Mouse (Mus musculus) small intestine, adult 2 months (tissue): ENCODE measurements around the gene Gm20521. TPM values are rescaled to one million over a fixed set of nuclear protein-coding genes. Genes with fewer than 3 reads are reported as not detected.
A peak's percentile ranks its signal among the peaks of the same experiment; 100 is the strongest.

ENCODE experiments used
- H3K27ac ChIP-seq: fragments of 200-500 bp; 2 replicates; pipeline ENCODE4 v1.5.1; 2012; ENCODE audit warnings: low read depth, low read length, control low read depth, inconsistent platforms; ENCODE audit not compliant: insufficient read depth
- H3K27me3 ChIP-seq: fragments of 200-500 bp; 2 replicates; pipeline ENCODE4 v1.6.1; 2012; ENCODE audit warnings: mild to moderate bottlenecking, moderate library complexity, low read length, inconsistent platforms; ENCODE audit not compliant: control insufficient read depth, insufficient read depth
- H3K36me3 ChIP-seq: fragments of 200-500 bp; 2 replicates; pipeline ENCODE4 v1.6.1; 2012; ENCODE audit warnings: mild to moderate bottlenecking, low read length, control low read depth, inconsistent platforms; ENCODE audit not compliant: control insufficient read depth, insufficient read depth
- H3K4me1 ChIP-seq: fragments of 200-500 bp; 2 replicates; pipeline ENCODE4 v1.6.1; 2012; ENCODE audit warnings: low read length, inconsistent platforms, mixed read lengths; ENCODE audit not compliant: control insufficient read depth, insufficient read depth, insufficient read length
- H3K4me3 ChIP-seq: fragments of 200-500 bp; 2 replicates; pipeline ENCODE4 v1.5.1; 2012; ENCODE audit warnings: low read depth, mild to moderate bottlenecking, control low read depth, inconsistent platforms, low read length, moderate library complexity
- CTCF ChIP-seq: fragments of 200-500 bp; IDR thresholded peaks from 2 replicates; pipeline ENCODE4 v1.5.1; 2012; ENCODE audit warnings: low read depth, mild to moderate bottlenecking, control low read depth, inconsistent platforms, low read length, moderate library complexity, mixed read lengths; ENCODE audit not compliant: insufficient replicate concordance, insufficient read length; ENCODE audit errors: extremely low read depth
- POLR2A ChIP-seq: fragments of 200-500 bp; IDR thresholded peaks from 2 replicates; pipeline ENCODE4 v1.6.1; 2012; ENCODE audit warnings: low read depth, mild to moderate bottlenecking, control low read depth, inconsistent platforms, low read length, moderate library complexity
- WGBS: fragments of 180-500 bp; shearing (Covaris S2); methylation state at CpG from one replicate; pipeline ENCODE4 v1.1.7; 2018; 5-methylcytosine and 5-hydroxymethylcytosine counted together
- polyA plus RNA-seq: library from polyadenylated mRNA; depleted of rRNA; stranded (reverse); fragments of >200 nt; gene quantifications from 2 replicates; pipeline ENCODE4 v1.2.3, GENCODE M21; 2012

Gene Gm20521
- polyA plus RNA-seq, 1 experiment: 12.4 TPM

- Histone ChIP-seq H3K4me3 (peak overlapping the region; percentile 83), H3K4me1 (no peaks in the 10 kb centered on the region), H3K27ac (peak overlapping the region; percentile 40; the same call in 1 of the 2 replicates), H3K36me3 (no peaks in the 10 kb centered on the region), H3K27me3 (no peaks in the 10 kb centered on the region)
- 1% methylated on average over 56 of the region's 56 CpGs for WGBS
- TF ChIP-seq POLR2A (0 out of 2 replicates have a peak, but pooled peaks have one; percentile 9), CTCF (no peak)
Observed at GRCm38 (mm10) chr14:54863501-54864312, 19.5 kb upstream of the Gm20521 start.

GRCm38 (mm10) chr14:54864313-54865036 is 18.8 kb upstream of the Gm20521 start:
- Histone ChIP-seq H3K27ac (peak overlapping the region; percentile 40; the same call in 1 of the 2 replicates), H3K27me3 (no peaks in the 10 kb centered on the region)
- 8% methylated on average over 21 of the region's 21 CpGs for WGBS

DNA sequence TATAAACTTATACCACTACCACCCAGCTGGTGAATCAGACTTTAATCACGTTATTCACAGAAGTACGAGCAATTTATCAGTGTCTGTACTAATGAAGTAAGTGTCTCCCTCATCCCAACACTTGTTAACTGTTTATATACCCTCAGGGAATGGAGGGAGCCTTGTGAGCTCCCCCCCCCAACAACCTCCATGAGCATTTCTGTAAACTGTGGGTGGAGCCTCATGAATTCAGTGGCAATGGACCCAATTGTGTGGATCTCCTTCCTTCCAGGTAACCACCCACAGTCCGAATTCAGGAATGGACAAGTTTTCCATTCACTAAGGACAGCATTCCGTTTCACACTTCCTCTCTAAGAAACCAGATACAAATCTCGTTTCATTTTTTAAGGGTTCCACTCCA is 17.6 kb upstream of the Gm20521 start:
- Histone ChIP-seq H3K27ac (no peak overlapping the region), H3K4me3 (no peak overlapping the region), H3K4me1 (no peaks in the 10 kb centered on the region), H3K27me3 (no peaks in the 10 kb centered on the region), H3K36me3 (no peaks in the 10 kb centered on the region)
- TF ChIP-seq CTCF (no peak), POLR2A (no peak)
- 60% methylated on average over 5 of the region's 5 CpGs for WGBS

More at GRCm38 (mm10) chr14:54864313-54865036, 18.8 kb upstream of the Gm20521 start:
- TF ChIP-seq POLR2A (no peak), CTCF (no peak)
- H3K36me3 ChIP-seq: no peaks in the 10 kb centered on the region
- no peaks in the 10 kb centered on the region for H3K4me1 ChIP-seq
- peak overlapping the region; percentile 83 for H3K4me3 ChIP-seq

DNA sequence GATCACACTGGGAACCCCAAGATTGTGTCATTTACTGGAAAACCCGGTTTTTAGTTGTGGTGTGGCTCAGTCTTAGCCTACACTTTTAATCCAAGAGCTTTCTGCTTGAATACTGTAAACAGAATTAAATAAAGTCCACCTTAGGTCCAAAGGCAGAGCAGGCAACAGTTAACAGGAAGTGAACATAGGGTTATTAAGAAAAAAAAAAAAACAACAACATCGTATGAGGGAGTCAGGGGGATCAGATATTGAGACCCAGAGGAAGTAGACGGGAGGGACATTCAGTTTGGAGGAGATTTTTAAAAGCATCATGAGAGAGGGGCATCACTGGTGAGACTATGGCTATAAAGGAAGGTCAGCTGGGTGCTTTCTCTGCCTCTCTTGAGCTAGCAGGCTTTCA is 17.0 kb upstream of the Gm20521 start:
- no peak overlapping the region for H3K27ac ChIP-seq
- WGBS: 38% methylated on average over 3 of the region's 3 CpGs
- no peak for TF ChIP-seq POLR2A
- TF ChIP-seq CTCF: no peak
- H3K27me3 ChIP-seq: no peaks in the 10 kb centered on the region
- H3K36me3 ChIP-seq: no peaks in the 10 kb centered on the region
- H3K4me1 ChIP-seq: no peaks in the 10 kb centered on the region
- H3K4me3 ChIP-seq: no peak overlapping the region

DNA sequence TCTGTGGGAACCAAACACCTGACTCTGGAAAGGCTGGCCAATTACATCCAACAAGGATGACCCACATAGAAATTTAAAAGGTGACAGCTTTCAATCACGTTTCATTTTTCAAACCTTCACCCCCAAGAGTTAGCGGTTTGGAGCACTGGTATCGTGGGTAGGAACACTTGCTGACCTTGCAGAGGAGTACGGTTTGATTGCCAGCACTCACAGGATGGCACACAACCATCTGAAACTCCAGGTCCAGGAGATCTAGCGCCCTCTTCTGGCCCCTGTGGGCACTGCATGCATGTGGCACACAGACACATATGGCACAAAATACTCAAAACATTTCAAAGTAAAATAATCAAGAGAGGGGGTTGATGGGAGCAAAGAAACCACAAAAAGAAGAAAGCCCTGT is 16.3 kb upstream of the Gm20521 start:
- H3K27me3 ChIP-seq: no peaks in the 10 kb centered on the region
- TF ChIP-seq CTCF (peak; percentile 66; the same call in 1 of the 2 replicates), POLR2A (no peak)
- no peaks in the 10 kb centered on the region for H3K4me1 ChIP-seq
- no peaks in the 10 kb centered on the region for H3K36me3 ChIP-seq
- 61% methylated on average over 5 of the region's 5 CpGs for WGBS
- H3K27ac ChIP-seq: no peak overlapping the region
- H3K4me3 ChIP-seq: no peak overlapping the region

DNA sequence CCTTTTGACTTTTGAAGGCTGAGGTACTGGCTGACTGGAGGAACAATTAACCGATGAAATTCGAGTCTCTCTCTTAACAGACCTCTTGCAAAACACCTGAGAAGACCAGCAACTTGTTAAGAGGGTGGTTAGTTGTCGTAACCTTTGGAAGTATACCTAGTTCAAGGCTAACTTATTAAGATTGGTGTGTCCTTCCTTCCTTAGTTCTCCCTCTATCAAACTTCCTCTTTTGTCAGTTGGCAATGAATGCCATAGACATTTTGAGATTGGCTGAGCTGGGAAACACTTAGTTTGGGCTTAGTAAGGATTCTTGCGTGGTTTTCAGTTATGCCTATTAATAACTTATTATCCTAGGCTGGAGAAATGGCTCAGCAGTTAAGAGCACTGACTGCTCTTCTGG is 15.2 kb upstream of the Gm20521 start:
- WGBS: 92% methylated on average over 4 of the region's 4 CpGs
- TF ChIP-seq POLR2A (no peak), CTCF (no peak)

DNA sequence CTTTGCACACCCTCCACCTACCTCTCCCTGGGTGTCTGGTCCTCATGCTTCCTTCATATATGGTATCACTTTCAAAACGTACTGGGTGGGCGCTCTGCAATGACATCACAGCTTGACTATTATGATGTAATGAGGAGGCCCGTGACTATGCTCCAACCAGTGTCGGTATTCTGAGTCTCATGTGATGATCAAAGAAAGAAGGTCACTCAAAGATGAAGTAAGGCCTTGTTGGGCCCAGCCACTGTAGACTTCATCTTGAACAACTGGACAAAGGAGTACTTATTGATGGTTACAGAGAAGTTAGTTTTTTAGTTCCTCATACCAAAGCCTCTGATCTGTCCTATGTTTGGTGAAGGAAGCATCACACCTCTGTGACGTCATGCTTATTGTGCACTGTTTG is 12.4 kb upstream of the Gm20521 start, which contains the start of gene Homez:
TSS of gene Homez (minus strand) at position 101 of the 400 bp plus-strand sequence.
- no peaks in the 10 kb centered on the region for H3K36me3 ChIP-seq
- no peak for TF ChIP-seq CTCF
- no peak for TF ChIP-seq POLR2A
- WGBS: 90% methylated on average over 5 of the region's 5 CpGs
- H3K4me1 ChIP-seq: peaks cover 8% of the 10 kb centered on the region; the same call in 1 of the 2 replicates
- no peaks in the 10 kb centered on the region for H3K27me3 ChIP-seq
- no peak within 1 kb of the TSS for H3K4me3 ChIP-seq
- H3K27ac ChIP-seq: no peak within 1 kb of the TSS

More for the DNA sequence above, 15.2 kb upstream of the Gm20521 start:
- H3K4me1 ChIP-seq: no peaks in the 10 kb centered on the region
- H3K36me3 ChIP-seq: no peaks in the 10 kb centered on the region
- no peak overlapping the region for H3K27ac ChIP-seq
- no peaks in the 10 kb centered on the region for H3K27me3 ChIP-seq
- H3K4me3 ChIP-seq: no peak overlapping the region
